In genomic region chr1:18468496-18468895, GRCm38 (mm10) we compare ENCODE assay signal across 31 mouse cellular contexts.
DNase-seq lines count a peak whose midpoint lies in the region; ATAC-seq lines count a peak whose summit lies in the region.
"Had no signal": no experiment of that assay in that cellular context is flagged by ENCODE, and none has a peak within 500 bp of the region (broad histone marks: within the 10 kb centered on the region; RNA-seq: fewer than 3 reads in every experiment).

No protein-coding gene starts in this region.

- H3K4me2 ChIP-seq in hindbrain, embryonic 12.5 days (replicated peaks): no peak overlapping the region
- H3K4me2 ChIP-seq: embryonic facial prominence, embryonic 13.5 days; forebrain, embryonic 12.5 days; forebrain, embryonic 15.5 days; heart, embryonic 13.5 days; hindbrain, embryonic 13.5 days; intestine, embryonic 15.5 days; kidney, embryonic 15.5 days had no signal

- peak; percentile 35 for DNase-seq in heart, adult 11 months
- no peak for DNase-seq in heart, postnatal 36 days
- DNase-seq in cerebellum, adult 11-12 months: peak; percentile 44
- DNase-seq in cerebellum, adult 9-10 months: peak; percentile 51
- DNase-seq in cerebellum, postnatal 14 days: peak; percentile 35 to 43
- DNase-seq in right cerebral cortex, postnatal 4 days: no peak
- no peak for DNase-seq in adrenal gland, postnatal 4 days (ENCODE audit: low spot score in 2 of 2)
- DNase-seq: adrenal gland, adult 2 months; adrenal gland, postnatal 14 days; B cell, adult 2 months; embryo, embryonic 11 days; gastrocnemius, adult 2 months; gastrocnemius, postnatal 14 days; heart, adult 2 months; heart, postnatal 14 days; kidney, adult 11 months; kidney, adult 8-10 months had no signal

- no peak for ATAC-seq in hindbrain, embryonic 12.5 days (ENCODE audit: low FRiP score)
- ATAC-seq: forebrain, embryonic 15.5 days; hindbrain, embryonic 16.5 days; intestine, embryonic 15.5 days had no signal

- H3K4me3 ChIP-seq in hindbrain, embryonic 12.5 days: no peak overlapping the region
- H3K4me3 ChIP-seq: embryonic facial prominence, embryonic 10.5 days; embryonic facial prominence, embryonic 13.5 days; erythroblast, embryonic 14.5 days; forebrain, embryonic 12.5 days; forebrain, embryonic 15.5 days; gastrocnemius, adult 2 months; heart, adult 2 months; heart, embryonic 10.5 days; heart, embryonic 13.5 days; hindbrain, embryonic 13.5 days; intestine, embryonic 15.5 days; kidney, embryonic 15.5 days had no signal

- no peak overlapping the region for H3K27ac ChIP-seq in hindbrain, embryonic 12.5 days
- H3K27ac ChIP-seq: embryonic facial prominence, embryonic 10.5 days; embryonic facial prominence, embryonic 13.5 days; forebrain, embryonic 12.5 days; forebrain, embryonic 15.5 days; gastrocnemius, adult 2 months; heart, adult 2 months; heart, embryonic 10.5 days; heart, embryonic 13.5 days; hindbrain, embryonic 13.5 days; intestine, embryonic 15.5 days; kidney, embryonic 15.5 days had no signal

- no peaks in the 10 kb centered on the region for H3K36me3 ChIP-seq in hindbrain, embryonic 12.5 days
- H3K36me3 ChIP-seq: embryonic facial prominence, embryonic 10.5 days; embryonic facial prominence, embryonic 13.5 days; forebrain, embryonic 12.5 days; forebrain, embryonic 15.5 days; G1E; heart, embryonic 10.5 days; heart, embryonic 13.5 days; hindbrain, embryonic 13.5 days; intestine, embryonic 15.5 days; kidney, embryonic 15.5 days had no signal

- H3K9ac ChIP-seq in hindbrain, embryonic 12.5 days: no peak overlapping the region
- H3K9ac ChIP-seq: embryonic facial prominence, embryonic 13.5 days; forebrain, embryonic 12.5 days; forebrain, embryonic 15.5 days; heart, embryonic 13.5 days; hindbrain, embryonic 13.5 days; intestine, embryonic 15.5 days; kidney, embryonic 15.5 days had no signal

- intact Hi-C loops in heart, postnatal 36 days (cut with DNase I): no loop called here

- H3K9me3 ChIP-seq in hindbrain, embryonic 12.5 days (replicated peaks): no peaks in the 10 kb centered on the region
- H3K9me3 ChIP-seq: embryonic facial prominence, embryonic 10.5 days; embryonic facial prominence, embryonic 13.5 days; forebrain, embryonic 12.5 days; forebrain, embryonic 15.5 days; G1E; heart, embryonic 10.5 days; heart, embryonic 13.5 days; hindbrain, embryonic 13.5 days; intestine, embryonic 15.5 days; kidney, embryonic 15.5 days had no signal

- H3K27me3 ChIP-seq in hindbrain, embryonic 12.5 days: no peaks in the 10 kb centered on the region
- H3K27me3 ChIP-seq: CH12.LX; embryonic facial prominence, embryonic 13.5 days; forebrain, embryonic 12.5 days; forebrain, embryonic 15.5 days; heart, embryonic 13.5 days; hindbrain, embryonic 13.5 days; intestine, embryonic 15.5 days; kidney, embryonic 15.5 days had no signal

- WGBS in hindbrain, embryonic 12.5 days: 63% methylated on average over 2 of the region's 2 CpGs

- H3K4me1 ChIP-seq in hindbrain, embryonic 12.5 days: 0 out of 2 replicates have a peak, but pooled peaks cover 4% of the 10 kb centered on the region
- H3K4me1 ChIP-seq: embryonic facial prominence, embryonic 10.5 days; embryonic facial prominence, embryonic 13.5 days; heart, embryonic 10.5 days; heart, embryonic 13.5 days; intestine, embryonic 15.5 days; kidney, embryonic 15.5 days had no signal

Comparison
In these comparisons a context has a peak if more than half of its experiments do, and no peak if none do; other contexts are left out.
1. DNase-seq: peak in heart, adult 11 months (single experiment), cerebellum, adult 11-12 months (single experiment), cerebellum, adult 9-10 months (single experiment) and cerebellum, postnatal 14 days (2 of 2); none in heart, postnatal 36 days (0 of 2), right cerebral cortex, postnatal 4 days (single experiment) and adrenal gland, postnatal 4 days (0 of 2).